Mouse (Mus musculus) CH12.LX (cell line): ENCODE data around the gene Ist1.

Source experiments
- CTCF ChIP-seq, 2 experiments: IDR thresholded peaks in 1 of 2; conservative IDR thresholded peaks in 1 of 2; 2 replicates each; pipeline ENCODE4 v1.5.1; 2011 to 2012; ENCODE audit warnings: low read depth in 2 of 2, low read length in 2 of 2, improper control_type of control experiment in 1 of 2, inconsistent platforms in 1 of 2, mild to moderate bottlenecking in 1 of 2, moderate library complexity in 1 of 2
- POLR2A ChIP-seq: IDR thresholded peaks from 2 replicates; pipeline ENCODE4 v1.6.1; 2011; ENCODE audit warnings: low read depth, mild to moderate bottlenecking, improper control_type of control experiment, low read length
- RAD21 ChIP-seq: IDR thresholded peaks from 2 replicates; pipeline ENCODE4 v1.6.1; 2011; ENCODE audit warnings: low read depth, mild to moderate bottlenecking, low read length, improper control_type of control experiment, moderate library complexity

DNA sequence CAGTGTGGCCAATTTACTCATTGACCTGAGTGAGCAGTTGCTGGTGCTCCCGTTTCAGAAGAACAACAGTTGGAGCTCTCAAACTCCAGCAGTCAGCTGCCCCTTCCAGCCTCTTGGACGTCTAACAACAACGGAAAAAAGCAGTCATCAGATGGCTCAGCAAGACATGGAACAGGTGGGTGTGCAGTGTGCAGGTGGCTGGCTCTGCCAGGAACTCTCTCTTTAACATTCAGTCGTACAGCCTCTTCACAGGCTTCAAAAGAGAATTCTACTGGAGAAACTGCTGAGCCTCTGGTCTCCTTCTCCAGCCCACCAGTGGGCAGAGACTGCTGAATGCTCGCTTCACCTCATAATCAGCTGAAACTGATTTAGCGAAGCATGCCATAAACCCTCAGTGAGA lies 64.4 kb downstream of the Ist1 start:
- TF ChIP-seq CTCF (conservative IDR thresholded peaks at IDR 0.05 in 1 of 2, IDR thresholded peaks at IDR 0.05 in 1 of 2; ENCODE audit: low read depth in 2 of 2, low read length in 2 of 2) (no peak), RAD21 (no peak), POLR2A (no peak)
